Mouse (Mus musculus): ENCODE results near the gene Drd2. TPM values are rescaled to one million over a fixed set of nuclear protein-coding genes. Genes with fewer than 3 reads are reported as not detected.
A peak's percentile ranks its signal among the peaks of the same experiment; 100 is the strongest.

Drd2 gene
- polyA plus RNA-seq (2012; rRNA removed): 1.4 and 23.7 TPM in 2 replicates

DNA sequence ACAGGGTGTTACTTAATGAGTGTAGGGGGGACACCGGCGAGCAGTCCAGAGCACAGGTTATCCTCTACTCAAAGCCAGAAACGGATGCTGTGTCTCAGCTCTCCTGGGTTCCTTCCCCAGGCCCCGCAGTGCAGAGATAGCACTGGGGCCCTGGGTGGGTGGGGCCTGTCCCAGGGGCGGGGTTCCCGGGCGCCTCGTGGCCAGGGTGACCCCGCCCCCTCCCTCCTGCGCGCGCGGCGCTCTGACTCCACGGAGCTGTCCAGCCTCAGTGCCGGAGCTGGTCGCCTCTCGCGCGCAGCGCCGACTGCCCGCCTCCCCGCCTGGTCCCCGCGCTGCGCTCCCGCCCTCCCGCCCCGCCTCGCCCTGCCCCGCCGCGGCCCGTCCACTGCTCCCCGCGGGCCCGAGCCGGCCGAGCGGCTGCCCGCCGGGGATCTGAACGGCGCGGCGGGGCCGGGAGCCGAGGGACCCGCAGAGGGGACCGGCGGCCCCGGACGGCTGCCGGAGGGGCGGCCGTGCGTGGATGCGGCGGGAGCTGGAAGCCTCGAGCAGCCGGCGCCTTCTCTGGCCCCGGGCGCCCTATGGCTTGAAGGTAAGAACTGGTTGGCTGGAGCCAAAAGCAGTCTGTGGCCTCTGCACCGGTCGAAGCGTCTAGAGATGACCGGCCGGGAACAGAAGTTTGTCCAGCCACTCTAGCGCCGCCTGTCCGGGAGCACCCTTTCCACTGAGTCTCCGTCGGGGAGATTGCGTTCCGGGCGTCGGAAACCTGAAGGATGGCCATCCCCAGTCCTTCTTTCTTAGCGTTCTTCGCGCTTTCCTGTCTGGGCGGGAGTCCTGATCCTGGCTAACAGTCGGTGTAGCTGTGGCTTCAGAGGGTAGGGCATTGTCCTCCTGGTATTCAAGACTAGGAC, at the start of gene Drd2:
Gene Drd2 (plus strand): TSS at position 492 of the 908 bp plus-strand sequence.
- H3K27ac ChIP-seq (ENCODE audit: insufficient read depth, low read length): no peak within 1 kb of the TSS
- TF ChIP-seq CTCF (IDR thresholded peaks at IDR 0.05; ENCODE audit: extremely low read depth, insufficient read depth, low read length) (no peak), POLR2A (IDR thresholded peaks at IDR 0.05; ENCODE audit: extremely low read depth, insufficient read depth, low read length) (no peak)
- peak within 1 kb of the TSS; percentile 26; the same call in 1 of the 2 replicates for H3K4me3 ChIP-seq (ENCODE audit: insufficient read depth, low read length)
- H3K4me1 ChIP-seq (ENCODE audit: control insufficient read depth, insufficient read depth, low read length): no peaks in the 10 kb centered on the region

DNA sequence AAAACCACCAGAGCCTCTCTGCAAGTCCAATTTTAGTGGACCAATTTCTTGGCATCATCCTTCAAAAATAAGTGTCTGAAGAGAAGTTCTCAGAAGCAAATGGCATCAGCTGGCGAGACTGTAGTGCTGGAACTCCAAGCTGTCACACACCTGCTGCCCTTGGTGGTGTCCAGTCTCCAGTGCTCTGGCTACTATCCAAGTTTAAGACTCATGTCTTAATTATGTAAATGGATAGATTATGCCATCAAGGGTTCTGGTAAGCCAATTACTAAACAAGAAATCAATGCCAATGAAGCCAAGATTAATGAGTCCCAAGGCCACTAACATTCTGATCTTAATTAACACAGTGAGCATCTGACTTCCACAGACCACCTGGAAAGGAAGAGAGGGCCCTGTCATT, 45.3 kb upstream of the Drd2 start:
- Histone ChIP-seq H3K4me1 (ENCODE audit: control insufficient read depth, insufficient read depth, low read length) (no peaks in the 10 kb centered on the region), H3K27ac (ENCODE audit: insufficient read depth, low read length) (no peak overlapping the region), H3K4me3 (ENCODE audit: insufficient read depth, low read length) (no peak overlapping the region)
- TF ChIP-seq POLR2A (IDR thresholded peaks at IDR 0.05; ENCODE audit: extremely low read depth, insufficient read depth, low read length) (no peak), CTCF (IDR thresholded peaks at IDR 0.05; ENCODE audit: extremely low read depth, insufficient read depth, low read length) (no peak)

DNA sequence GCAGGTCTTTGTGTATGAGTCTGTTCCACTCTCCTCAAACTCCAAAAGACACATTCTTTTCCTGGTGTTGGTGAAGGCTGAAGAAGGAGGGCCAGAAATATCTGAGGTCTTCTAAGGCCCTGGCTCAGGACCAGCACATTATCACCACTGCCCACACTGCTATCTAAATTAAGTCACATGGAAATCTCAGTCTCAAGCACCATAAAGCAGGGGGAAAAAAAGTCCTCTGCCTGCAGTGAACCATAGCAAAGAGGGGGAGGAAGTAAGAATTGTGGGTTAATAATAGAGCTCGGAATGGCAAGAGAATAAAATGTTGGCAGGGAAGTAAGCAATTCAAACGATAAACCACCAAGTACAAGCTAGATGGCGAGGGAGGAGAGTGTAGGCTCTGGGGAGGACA, 32.9 kb upstream of the Drd2 start:
- H3K27ac ChIP-seq (ENCODE audit: insufficient read depth, low read length): no peak overlapping the region
- H3K4me3 ChIP-seq (ENCODE audit: insufficient read depth, low read length): no peak overlapping the region
- TF ChIP-seq CTCF (IDR thresholded peaks at IDR 0.05; ENCODE audit: extremely low read depth, insufficient read depth, low read length) (no peak), POLR2A (IDR thresholded peaks at IDR 0.05; ENCODE audit: extremely low read depth, insufficient read depth, low read length) (no peak)
- peaks cover 3% of the 10 kb centered on the region for H3K4me1 ChIP-seq (ENCODE audit: control insufficient read depth, insufficient read depth, low read length)

DNA sequence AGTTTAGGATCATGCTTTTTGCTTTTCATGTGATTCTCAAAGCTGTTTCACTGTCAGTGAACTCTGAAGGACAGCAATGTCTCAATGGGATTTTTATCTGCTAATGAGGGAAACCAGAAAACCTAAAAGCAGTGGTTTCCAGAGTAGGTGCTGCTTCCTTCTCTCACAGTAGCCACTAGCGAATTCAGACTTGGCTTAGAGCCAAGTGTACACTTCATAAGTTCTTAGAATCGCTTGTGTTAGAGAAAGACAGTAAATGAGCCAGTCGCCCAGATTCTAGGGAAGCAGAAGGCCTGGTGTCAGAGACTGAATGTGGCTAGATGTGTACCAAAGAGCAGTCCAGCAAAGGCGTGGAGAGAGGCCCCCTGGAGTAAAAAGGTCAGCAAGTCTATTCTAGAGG, 29.6 kb upstream of the Drd2 start:
- no peak overlapping the region for H3K4me3 ChIP-seq (ENCODE audit: insufficient read depth, low read length)
- peaks cover 3% of the 10 kb centered on the region for H3K4me1 ChIP-seq (ENCODE audit: control insufficient read depth, insufficient read depth, low read length)

DNA sequence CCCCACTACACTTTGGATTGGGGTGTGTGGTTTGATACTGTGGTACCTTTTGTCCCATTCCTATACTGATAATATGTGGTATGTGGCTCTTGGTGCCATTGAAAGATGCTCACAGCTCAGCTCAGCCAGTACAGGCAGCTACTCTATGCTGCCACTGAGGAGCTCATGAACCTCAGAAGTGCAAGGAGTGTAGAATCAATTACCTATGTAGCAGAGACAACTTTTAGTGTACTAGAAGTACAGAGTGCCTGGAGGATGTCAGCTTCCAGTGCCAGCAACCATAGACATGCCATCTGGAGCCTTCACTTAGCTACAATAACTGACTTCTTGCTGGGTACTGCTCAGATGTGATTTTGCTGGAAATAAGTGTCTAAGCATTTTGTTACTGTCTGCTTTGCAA, 21.8 kb upstream of the Drd2 start:
- TF ChIP-seq POLR2A (IDR thresholded peaks at IDR 0.05; ENCODE audit: extremely low read depth, insufficient read depth, low read length) (no peak), CTCF (IDR thresholded peaks at IDR 0.05; ENCODE audit: extremely low read depth, insufficient read depth, low read length) (no peak)
- Histone ChIP-seq H3K4me1 (ENCODE audit: control insufficient read depth, insufficient read depth, low read length) (no peaks in the 10 kb centered on the region), H3K4me3 (ENCODE audit: insufficient read depth, low read length) (no peak overlapping the region), H3K27ac (ENCODE audit: insufficient read depth, low read length) (no peak overlapping the region)

More for the DNA sequence above, 29.6 kb upstream of the Drd2 start:
- TF ChIP-seq CTCF (IDR thresholded peaks at IDR 0.05; ENCODE audit: extremely low read depth, insufficient read depth, low read length): no peak
- no peak for TF ChIP-seq POLR2A (IDR thresholded peaks at IDR 0.05; ENCODE audit: extremely low read depth, insufficient read depth, low read length)
- H3K27ac ChIP-seq (ENCODE audit: insufficient read depth, low read length): no peak overlapping the region

DNA sequence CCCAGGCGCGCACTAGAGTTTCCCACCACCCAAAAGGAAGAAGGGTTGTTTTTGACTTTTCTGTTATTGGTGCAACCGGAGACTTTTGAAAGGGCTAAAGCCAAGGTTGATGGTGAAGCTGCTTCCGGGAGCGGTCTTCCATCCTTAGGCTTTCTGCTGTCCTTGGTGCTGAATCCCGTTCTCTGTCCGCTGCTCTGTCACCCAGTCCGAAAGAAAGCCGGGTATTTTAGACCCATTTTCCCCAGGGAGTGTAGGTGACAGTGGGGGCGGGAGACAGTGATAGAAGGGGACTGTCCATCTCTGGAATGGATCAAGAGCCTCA, 578 bp downstream of the Drd2 start:
- Histone ChIP-seq H3K4me1 (ENCODE audit: control insufficient read depth, insufficient read depth, low read length) (no peaks in the 10 kb centered on the region), H3K27ac (ENCODE audit: insufficient read depth, low read length) (no peak overlapping the region), H3K4me3 (ENCODE audit: insufficient read depth, low read length) (0 out of 2 replicates have a peak overlapping the region, but pooled peaks have one; percentile 26)
- TF ChIP-seq CTCF (IDR thresholded peaks at IDR 0.05; ENCODE audit: extremely low read depth, insufficient read depth, low read length): no peak
- no peak for TF ChIP-seq POLR2A (IDR thresholded peaks at IDR 0.05; ENCODE audit: extremely low read depth, insufficient read depth, low read length)

DNA sequence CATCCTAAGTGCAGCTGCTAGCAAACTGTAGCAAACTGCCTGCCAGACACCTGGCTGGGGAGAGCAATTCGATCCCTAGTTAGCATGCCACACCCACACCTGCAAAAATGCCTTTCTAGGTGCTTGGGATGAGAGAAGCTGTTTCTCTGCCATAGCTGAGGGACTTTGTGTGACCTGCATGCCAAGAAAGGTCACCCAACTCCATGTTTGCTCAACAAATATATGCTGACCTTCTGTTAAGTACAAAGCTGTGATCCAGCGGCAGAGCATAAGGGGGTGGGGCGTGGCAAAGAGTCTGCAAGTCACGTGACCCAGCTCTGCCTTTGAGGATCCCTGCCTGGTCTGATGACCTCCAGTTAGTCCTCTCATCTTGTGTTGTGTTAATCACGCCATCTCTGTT, 25.3 kb downstream of the Drd2 start:
- TF ChIP-seq POLR2A (IDR thresholded peaks at IDR 0.05; ENCODE audit: extremely low read depth, insufficient read depth, low read length) (no peak), CTCF (IDR thresholded peaks at IDR 0.05; ENCODE audit: extremely low read depth, insufficient read depth, low read length) (no peak)
- H3K4me3 ChIP-seq (ENCODE audit: insufficient read depth, low read length): no peak overlapping the region
- H3K4me1 ChIP-seq (ENCODE audit: control insufficient read depth, insufficient read depth, low read length): no peaks in the 10 kb centered on the region; the same call in 1 of the 2 replicates
- H3K27ac ChIP-seq (ENCODE audit: insufficient read depth, low read length): no peak overlapping the region

DNA sequence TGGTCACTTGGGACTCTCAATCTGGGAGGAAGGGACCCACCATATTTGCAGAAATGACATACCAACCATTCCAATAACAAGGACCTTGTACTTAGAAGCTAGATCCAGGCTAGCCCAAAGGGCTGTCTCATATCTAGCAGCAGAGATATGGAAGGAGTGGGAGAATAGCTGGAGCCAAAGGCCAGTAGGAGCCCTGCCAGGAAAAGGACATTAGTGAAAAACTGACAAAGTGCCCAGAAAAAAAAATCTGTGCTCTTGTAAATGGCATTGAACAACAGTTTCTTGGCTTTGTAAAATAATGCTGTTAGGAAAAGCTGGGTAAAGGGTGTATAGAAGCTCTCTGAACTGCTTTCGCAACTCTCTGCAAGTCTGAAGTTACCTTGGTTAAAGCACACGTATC, 33.5 kb downstream of the Drd2 start:
- no peak overlapping the region for H3K27ac ChIP-seq (ENCODE audit: insufficient read depth, low read length)
- no peak overlapping the region for H3K4me3 ChIP-seq (ENCODE audit: insufficient read depth, low read length)
- no peaks in the 10 kb centered on the region for H3K4me1 ChIP-seq (ENCODE audit: control insufficient read depth, insufficient read depth, low read length)
- TF ChIP-seq CTCF (IDR thresholded peaks at IDR 0.05; ENCODE audit: extremely low read depth, insufficient read depth, low read length) (no peak), POLR2A (IDR thresholded peaks at IDR 0.05; ENCODE audit: extremely low read depth, insufficient read depth, low read length) (no peak)

DNA sequence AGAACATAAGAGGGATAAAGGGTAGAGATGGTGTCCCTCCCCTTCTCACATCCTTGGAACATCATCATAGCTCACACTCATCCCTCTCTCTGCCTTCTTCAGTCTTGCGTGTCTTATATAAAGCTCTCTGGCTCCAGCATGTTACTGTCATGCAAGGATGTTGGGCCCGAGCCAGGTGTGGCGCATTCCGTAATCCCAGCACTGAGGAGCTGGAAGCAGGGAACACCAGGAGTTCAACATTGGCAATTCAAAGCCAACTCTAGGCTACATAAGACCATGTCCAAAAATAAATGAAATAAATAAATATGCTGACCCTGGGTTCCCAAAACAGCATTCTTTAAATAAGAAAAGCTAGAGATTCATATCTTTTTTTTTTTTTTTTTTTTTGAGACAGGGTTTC, 39.5 kb downstream of the Drd2 start:
- TF ChIP-seq POLR2A (IDR thresholded peaks at IDR 0.05; ENCODE audit: extremely low read depth, insufficient read depth, low read length) (no peak), CTCF (IDR thresholded peaks at IDR 0.05; ENCODE audit: extremely low read depth, insufficient read depth, low read length) (no peak)
- H3K4me1 ChIP-seq (ENCODE audit: control insufficient read depth, insufficient read depth, low read length): no peaks in the 10 kb centered on the region
- no peak overlapping the region for H3K4me3 ChIP-seq (ENCODE audit: insufficient read depth, low read length)
- no peak overlapping the region for H3K27ac ChIP-seq (ENCODE audit: insufficient read depth, low read length)

DNA sequence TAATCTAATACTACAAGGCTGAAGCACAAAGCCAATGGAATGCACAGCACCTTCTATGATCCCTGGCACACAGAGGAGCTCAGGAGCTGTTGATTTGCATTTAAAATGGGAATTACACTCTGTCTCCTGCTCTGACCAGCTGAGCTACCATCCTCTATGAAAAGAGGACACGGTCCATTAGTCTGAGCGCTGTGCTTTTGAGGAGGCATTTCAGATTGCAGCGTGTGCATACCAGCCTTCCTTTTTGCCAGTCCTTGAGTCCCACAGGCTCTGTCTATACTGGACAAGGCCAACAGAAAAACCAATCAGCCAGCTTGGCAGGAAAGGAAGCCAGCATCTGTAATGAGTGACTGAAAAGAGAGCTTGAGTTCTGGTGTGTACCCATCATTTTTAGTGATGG, 43.6 kb downstream of the Drd2 start:
- Histone ChIP-seq H3K4me1 (ENCODE audit: control insufficient read depth, insufficient read depth, low read length) (no peaks in the 10 kb centered on the region), H3K4me3 (ENCODE audit: insufficient read depth, low read length) (no peak overlapping the region), H3K27ac (ENCODE audit: insufficient read depth, low read length) (no peak overlapping the region)
- TF ChIP-seq CTCF (IDR thresholded peaks at IDR 0.05; ENCODE audit: extremely low read depth, insufficient read depth, low read length) (no peak), POLR2A (IDR thresholded peaks at IDR 0.05; ENCODE audit: extremely low read depth, insufficient read depth, low read length) (no peak)
